Mouse (Mus musculus): Measurements from ENCODE around the gene Cebpe.
A peak's percentile ranks its signal among the peaks of the same experiment; 100 is the strongest.

The Cebpe gene

GRCm38 (mm10) chr14:54676290-54676689, 35.7 kb downstream of the Cebpe start:
- no peak for DNase-seq (ENCODE audit: low spot score in 2 of 2)

- peak in 1 of 2 experiments; percentile 51 for DNase-seq (ENCODE audit: low spot score in 2 of 2)
These were observed 37.7 kb downstream of the Cebpe start for GRCm38 (mm10) chr14:54674317-54674716.

GRCm38 (mm10) chr14:54669381-54669780, 42.6 kb downstream of the Cebpe start:
- no peak for DNase-seq (ENCODE audit: low spot score in 2 of 2)

- no peak for DNase-seq (ENCODE audit: low spot score in 2 of 2)
These were observed 47.3 kb downstream of the Cebpe start for GRCm38 (mm10) chr14:54664477-54665222.
